Mouse (Mus musculus) ES-E14 (cell line): ENCODE measurements around the gene Ddx42.

ENCODE experiments used
- CHD2 ChIP-seq: IDR thresholded peaks from 2 replicates; pipeline ENCODE4 v1.6.1; 2014; ENCODE audit warnings: mild to moderate bottlenecking, low read depth, low read length, inconsistent platforms
- HCFC1 ChIP-seq: IDR thresholded peaks from 2 replicates; pipeline ENCODE4 v1.6.1; 2012; ENCODE audit warnings: low read length, inconsistent platforms, borderline replicate concordance; ENCODE audit not compliant: insufficient read depth
- MAFK ChIP-seq: IDR thresholded peaks from 2 replicates; pipeline ENCODE4 v1.6.1; 2014; ENCODE audit warnings: mild to moderate bottlenecking, low read depth, low read length, inconsistent platforms; ENCODE audit not compliant: insufficient read depth
- ZC3H11A ChIP-seq: IDR thresholded peaks from 2 replicates; pipeline ENCODE4 v1.6.1; 2012; ENCODE audit warnings: low read depth, mild to moderate bottlenecking, inconsistent platforms, low read length, borderline replicate concordance
- ZNF384 ChIP-seq: IDR thresholded peaks from 2 replicates; pipeline ENCODE4 v1.6.1; 2012; ENCODE audit warnings: low read depth, low read length, inconsistent platforms

- no peak for TF ChIP-seq MAFK
- no peak for TF ChIP-seq HCFC1
- no peak for TF ChIP-seq CHD2
- TF ChIP-seq ZNF384: no peak
- TF ChIP-seq ZC3H11A: no peak
Observed at GRCm38 (mm10) chr11:106283371-106283770, 66.6 kb downstream of the Ddx42 start.
